Mouse (Mus musculus): ENCODE results near the gene Boc. TPM values are rescaled to one million over a fixed set of nuclear protein-coding genes. Genes with fewer than 3 reads are reported as not detected.
A peak's percentile ranks its signal among the peaks of the same experiment; 100 is the strongest.

The Boc gene
- 11.5 and 13.3 TPM in 2 replicates for polyA plus RNA-seq (2014; fragmentation: Nextera tagmentation; extraction: Ambion mirVana)

GRCm38 (mm10) chr16:44558471-44559329 lies at the start of gene Boc:
Boc (minus strand) TSS chr16:44558897.
- Histone ChIP-seq H3K9ac (ENCODE audit: low read length) (peak within 1 kb of the TSS; percentile 98), H3K4me1 (ENCODE audit: control insufficient read depth, insufficient read depth, low read length) (peaks cover 33% of the 10 kb centered on the region), H3K4me2 (ENCODE audit: low read length) (peak within 1 kb of the TSS; percentile 73), H3K36me3 (ENCODE audit: control insufficient read depth, insufficient read depth, low read length) (no peaks in the 10 kb centered on the region), H3K9me3 (replicated peaks; ENCODE audit: control insufficient read depth, low read length) (no peaks in the 10 kb centered on the region), H3K4me3 (ENCODE audit: low read depth, low read length) (peak within 1 kb of the TSS; percentile 87), H3K27me3 (replicated peaks; ENCODE audit: control insufficient read depth, insufficient read depth, low read length) (no peaks in the 10 kb centered on the region), H3K27ac (ENCODE audit: low read depth, low read length) (peak within 1 kb of the TSS; percentile 94)
- ATAC-seq, result peak; percentile 83
- DNase-seq (ENCODE audit: low spot score), result peak; percentile 91
- under 1% methylated on average over 43 of the region's 46 CpGs for WGBS

- 70% methylated on average over 1 of the region's 1 CpGs for WGBS
- no peaks in the 10 kb centered on the region for H3K36me3 ChIP-seq (ENCODE audit: control insufficient read depth, insufficient read depth, low read length)
- no peak overlapping the region for H3K27ac ChIP-seq (ENCODE audit: low read depth, low read length)
- H3K9ac ChIP-seq (ENCODE audit: low read length), result no peak overlapping the region
- no peak overlapping the region for H3K4me2 ChIP-seq (ENCODE audit: low read length)
- 0 out of 2 replicates have a peak, but pooled peaks cover 4% of the 10 kb centered on the region for H3K4me1 ChIP-seq (ENCODE audit: control insufficient read depth, insufficient read depth, low read length)
- ATAC-seq (no peak), DNase-seq (ENCODE audit: low spot score) (no peak)
- no peaks in the 10 kb centered on the region for H3K27me3 ChIP-seq (replicated peaks; ENCODE audit: control insufficient read depth, insufficient read depth, low read length)
- H3K9me3 ChIP-seq (replicated peaks; ENCODE audit: control insufficient read depth, low read length), result no peaks in the 10 kb centered on the region
- H3K4me3 ChIP-seq (ENCODE audit: low read depth, low read length), result no peak overlapping the region
Observed at GRCm38 (mm10) chr16:44606643-44607042, 47.9 kb upstream of the Boc start.

GRCm38 (mm10) chr16:44604021-44604616 lies 45.4 kb upstream of the Boc start:
- 75% methylated on average over 9 of the region's 9 CpGs for WGBS
- Histone ChIP-seq H3K36me3 (ENCODE audit: control insufficient read depth, insufficient read depth, low read length) (no peaks in the 10 kb centered on the region), H3K4me2 (ENCODE audit: low read length) (no peak overlapping the region), H3K27ac (ENCODE audit: low read depth, low read length) (no peak overlapping the region), H3K9me3 (replicated peaks; ENCODE audit: control insufficient read depth, low read length) (no peaks in the 10 kb centered on the region), H3K9ac (ENCODE audit: low read length) (no peak overlapping the region), H3K4me1 (ENCODE audit: control insufficient read depth, insufficient read depth, low read length) (peaks cover 7% of the 10 kb centered on the region; the same call in 1 of the 2 replicates), H3K27me3 (replicated peaks; ENCODE audit: control insufficient read depth, insufficient read depth, low read length) (no peaks in the 10 kb centered on the region), H3K4me3 (ENCODE audit: low read depth, low read length) (no peak overlapping the region)
- no peak for ATAC-seq
- DNase-seq (ENCODE audit: low spot score), result no peak

- H3K4me2 ChIP-seq (ENCODE audit: low read length), result no peak overlapping the region
- H3K36me3 ChIP-seq (ENCODE audit: control insufficient read depth, insufficient read depth, low read length), result no peaks in the 10 kb centered on the region
- DNase-seq (ENCODE audit: low spot score), result no peak
- 29% methylated on average over 8 of the region's 8 CpGs for WGBS
- no peak overlapping the region for H3K4me3 ChIP-seq (ENCODE audit: low read depth, low read length)
- ATAC-seq, result no peak
- peaks cover 7% of the 10 kb centered on the region; the same call in 1 of the 2 replicates for H3K4me1 ChIP-seq (ENCODE audit: control insufficient read depth, insufficient read depth, low read length)
- no peak overlapping the region for H3K27ac ChIP-seq (ENCODE audit: low read depth, low read length)
- no peak overlapping the region for H3K9ac ChIP-seq (ENCODE audit: low read length)
- H3K27me3 ChIP-seq (replicated peaks; ENCODE audit: control insufficient read depth, insufficient read depth, low read length), result no peaks in the 10 kb centered on the region
- no peaks in the 10 kb centered on the region for H3K9me3 ChIP-seq (replicated peaks; ENCODE audit: control insufficient read depth, low read length)
Observed at GRCm38 (mm10) chr16:44601999-44602794, 43.5 kb upstream of the Boc start.

GRCm38 (mm10) chr16:44601182-44601581 lies 42.5 kb upstream of the Boc start:
- Histone ChIP-seq H3K27ac (ENCODE audit: low read depth, low read length) (no peak overlapping the region), H3K4me2 (ENCODE audit: low read length) (no peak overlapping the region), H3K36me3 (ENCODE audit: control insufficient read depth, insufficient read depth, low read length) (no peaks in the 10 kb centered on the region), H3K27me3 (replicated peaks; ENCODE audit: control insufficient read depth, insufficient read depth, low read length) (no peaks in the 10 kb centered on the region), H3K4me3 (ENCODE audit: low read depth, low read length) (no peak overlapping the region), H3K9ac (ENCODE audit: low read length) (no peak overlapping the region), H3K4me1 (ENCODE audit: control insufficient read depth, insufficient read depth, low read length) (peaks cover 7% of the 10 kb centered on the region; the same call in 1 of the 2 replicates), H3K9me3 (replicated peaks; ENCODE audit: control insufficient read depth, low read length) (no peaks in the 10 kb centered on the region)
- 27% methylated on average over 2 of the region's 2 CpGs for WGBS
- ATAC-seq, result peak; percentile 26; the same call in 1 of the 2 replicates
- peak; percentile 33 for DNase-seq (ENCODE audit: low spot score)

- Histone ChIP-seq H3K4me3 (ENCODE audit: low read depth, low read length) (no peak overlapping the region), H3K9me3 (replicated peaks; ENCODE audit: control insufficient read depth, low read length) (no peaks in the 10 kb centered on the region), H3K27ac (ENCODE audit: low read depth, low read length) (no peak overlapping the region), H3K9ac (ENCODE audit: low read length) (no peak overlapping the region), H3K4me1 (ENCODE audit: control insufficient read depth, insufficient read depth, low read length) (peaks cover 6% of the 10 kb centered on the region; the same call in 1 of the 2 replicates), H3K36me3 (ENCODE audit: control insufficient read depth, insufficient read depth, low read length) (no peaks in the 10 kb centered on the region), H3K4me2 (ENCODE audit: low read length) (no peak overlapping the region), H3K27me3 (replicated peaks; ENCODE audit: control insufficient read depth, insufficient read depth, low read length) (no peaks in the 10 kb centered on the region)
- WGBS, result 89% methylated on average over 2 of the region's 2 CpGs
- no peak for ATAC-seq
- no peak for DNase-seq (ENCODE audit: low spot score)
Observed at GRCm38 (mm10) chr16:44597106-44597806, 38.6 kb upstream of the Boc start.

GRCm38 (mm10) chr16:44589506-44589905 lies 30.8 kb upstream of the Boc start:
- Histone ChIP-seq H3K4me1 (ENCODE audit: control insufficient read depth, insufficient read depth, low read length) (no peaks in the 10 kb centered on the region), H3K9ac (ENCODE audit: low read length) (no peak overlapping the region), H3K4me3 (ENCODE audit: low read depth, low read length) (no peak overlapping the region), H3K9me3 (replicated peaks; ENCODE audit: control insufficient read depth, low read length) (no peaks in the 10 kb centered on the region), H3K27me3 (replicated peaks; ENCODE audit: control insufficient read depth, insufficient read depth, low read length) (no peaks in the 10 kb centered on the region), H3K36me3 (ENCODE audit: control insufficient read depth, insufficient read depth, low read length) (no peaks in the 10 kb centered on the region), H3K27ac (ENCODE audit: low read depth, low read length) (no peak overlapping the region), H3K4me2 (ENCODE audit: low read length) (no peak overlapping the region)
- DNase-seq (ENCODE audit: low spot score) (peak; percentile 25), ATAC-seq (no peak)
- 59% methylated on average over 1 of the region's 1 CpGs for WGBS

- WGBS, result 2% methylated on average over 15 of the region's 15 CpGs
- peak overlapping the region; percentile 33 for H3K4me2 ChIP-seq (ENCODE audit: low read length)
Observed at GRCm38 (mm10) chr16:44579421-44580024, 20.8 kb upstream of the Boc start.

More at GRCm38 (mm10) chr16:44579421-44580024, 20.8 kb upstream of the Boc start:
- Histone ChIP-seq H3K27ac (ENCODE audit: low read depth, low read length) (peak overlapping the region; percentile 61), H3K27me3 (replicated peaks; ENCODE audit: control insufficient read depth, insufficient read depth, low read length) (no peaks in the 10 kb centered on the region), H3K4me3 (ENCODE audit: low read depth, low read length) (no peak overlapping the region), H3K4me1 (ENCODE audit: control insufficient read depth, insufficient read depth, low read length) (peaks cover 19% of the 10 kb centered on the region), H3K36me3 (ENCODE audit: control insufficient read depth, insufficient read depth, low read length) (no peaks in the 10 kb centered on the region), H3K9ac (ENCODE audit: low read length) (no peak overlapping the region), H3K9me3 (replicated peaks; ENCODE audit: control insufficient read depth, low read length) (no peaks in the 10 kb centered on the region)
- DNase-seq (ENCODE audit: low spot score) (peak; percentile 86), ATAC-seq (peak; percentile 96)

Data from forebrain, embryonic 14.5 days (tissue).